Mouse (Mus musculus) olfactory bulb, adult 2 months (tissue): ENCODE data around the gene Pald1. TPM values are rescaled to one million over a fixed set of nuclear protein-coding genes. Genes with fewer than 3 reads are reported as not detected.

Source experiments
- H3K27ac ChIP-seq: fragments of 200-500 bp; 2 replicates; pipeline ENCODE4 v1.5.1; 2012; ENCODE audit warnings: low read depth, low read length; ENCODE audit not compliant: insufficient read depth
- H3K4me1 ChIP-seq: fragments of 200-500 bp; 2 replicates; pipeline ENCODE4 v1.6.1; 2012; ENCODE audit warnings: low read length; ENCODE audit not compliant: control insufficient read depth, insufficient read depth
- H3K4me3 ChIP-seq: fragments of 200-500 bp; 2 replicates; pipeline ENCODE4 v1.5.1; 2012; ENCODE audit warnings: mild to moderate bottlenecking, low read depth, low read length, moderate library complexity; ENCODE audit not compliant: insufficient read depth
- CTCF ChIP-seq: fragments of 200-500 bp; IDR thresholded peaks from 2 replicates; pipeline ENCODE4 v1.5.1; 2012; ENCODE audit warnings: low read depth, mild to moderate bottlenecking, low read length, moderate library complexity; ENCODE audit not compliant: insufficient read depth
- POLR2A ChIP-seq: fragments of 200-500 bp; IDR thresholded peaks from 2 replicates; pipeline ENCODE4 v1.6.1; 2012; ENCODE audit warnings: mild to moderate bottlenecking, low read depth, low read length, moderate library complexity; ENCODE audit not compliant: insufficient read depth
- WGBS: fragments of 180-500 bp; shearing (Covaris S2); methylation state at CpG from one replicate; pipeline ENCODE4 v1.1.7; 2018; 5-methylcytosine and 5-hydroxymethylcytosine counted together
- polyA plus RNA-seq: library from polyadenylated mRNA; stranded (reverse); fragments of >200 nt; gene quantifications from 2 replicates; pipeline ENCODE4 v1.2.4, GENCODE M21; 2012; ENCODE audit warnings: low replicate concordance; ENCODE audit not compliant: missing spikeins, insufficient read depth, insufficient read length

The Pald1 gene
- polyA plus RNA-seq, 1 experiment: not detected

DNA sequence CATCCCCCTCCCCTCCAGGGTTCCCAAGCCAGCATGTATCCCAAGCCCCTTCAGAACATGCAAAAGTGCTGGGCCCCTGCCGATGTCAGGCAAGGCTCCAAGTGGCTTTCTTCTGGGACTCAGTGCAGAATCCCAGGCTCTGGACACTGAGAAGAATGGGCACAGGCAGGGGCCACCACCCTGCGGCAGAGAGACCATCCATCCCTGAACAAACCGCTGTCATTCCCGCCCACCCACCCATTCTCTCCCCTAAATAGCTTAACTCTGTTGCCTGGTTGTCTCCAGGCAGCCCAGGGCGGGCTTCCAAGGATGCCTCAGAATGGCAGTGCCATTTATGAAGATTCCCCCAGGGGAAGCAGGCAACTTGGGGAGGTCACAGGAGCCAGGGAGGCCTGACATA lies 5.7 kb upstream of the Pald1 start:
- TF ChIP-seq POLR2A (no peak), CTCF (no peak)
- H3K4me3 ChIP-seq: no peak overlapping the region
- H3K4me1 ChIP-seq: no peaks in the 10 kb centered on the region; the same call in 1 of the 2 replicates
- WGBS: 58% methylated on average over 5 of the region's 5 CpGs
- no peak overlapping the region for H3K27ac ChIP-seq

DNA sequence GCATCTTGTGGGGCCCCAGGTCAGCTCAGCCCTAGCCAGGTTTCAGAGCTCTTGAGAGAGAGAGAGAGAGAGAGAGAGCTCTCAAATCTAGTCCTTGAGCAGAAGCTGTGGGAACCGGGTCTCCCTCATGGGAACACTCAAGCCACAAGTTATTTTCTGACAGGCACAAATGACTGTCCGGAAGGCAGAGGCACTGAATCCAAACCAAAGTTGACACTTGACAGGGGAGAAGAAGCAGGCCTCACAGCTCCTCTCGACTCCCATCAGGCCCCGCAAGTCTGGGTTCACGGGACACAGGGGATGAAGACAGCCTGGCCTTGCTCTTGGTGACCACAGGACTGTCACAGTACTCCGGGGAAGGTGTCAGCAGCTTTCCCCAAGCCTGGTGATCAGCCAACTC lies 3.0 kb upstream of the Pald1 start:
- Histone ChIP-seq H3K27ac (no peak overlapping the region), H3K4me1 (peaks cover 16% of the 10 kb centered on the region), H3K4me3 (no peak overlapping the region)
- WGBS: 87% methylated on average over 6 of the region's 6 CpGs
- TF ChIP-seq POLR2A (no peak), CTCF (no peak)

DNA sequence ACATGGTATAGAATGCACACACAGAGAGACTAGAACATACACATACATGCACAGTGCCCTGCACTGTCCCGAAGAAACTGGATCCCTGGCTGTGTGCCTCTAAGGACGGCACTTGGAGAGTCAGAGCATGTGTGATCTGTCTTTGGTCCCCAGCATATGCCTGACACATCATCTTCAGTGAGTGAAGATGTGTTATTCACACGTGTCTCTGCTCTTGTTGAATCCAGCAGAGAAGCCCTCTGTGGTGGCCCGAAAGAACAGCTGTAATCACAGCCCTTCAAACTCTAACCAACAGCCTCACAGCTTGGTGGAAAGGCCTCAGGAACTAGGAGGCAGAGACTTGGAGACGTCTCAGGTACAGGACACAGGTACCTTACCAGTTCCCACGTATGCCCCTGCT lies 1.8 kb upstream of the Pald1 start:
- Histone ChIP-seq H3K27ac (no peak overlapping the region), H3K4me1 (peaks cover 21% of the 10 kb centered on the region), H3K4me3 (no peak overlapping the region)
- TF ChIP-seq POLR2A: no peak
- TF ChIP-seq CTCF: no peak
- 82% methylated on average over 6 of the region's 6 CpGs for WGBS

DNA sequence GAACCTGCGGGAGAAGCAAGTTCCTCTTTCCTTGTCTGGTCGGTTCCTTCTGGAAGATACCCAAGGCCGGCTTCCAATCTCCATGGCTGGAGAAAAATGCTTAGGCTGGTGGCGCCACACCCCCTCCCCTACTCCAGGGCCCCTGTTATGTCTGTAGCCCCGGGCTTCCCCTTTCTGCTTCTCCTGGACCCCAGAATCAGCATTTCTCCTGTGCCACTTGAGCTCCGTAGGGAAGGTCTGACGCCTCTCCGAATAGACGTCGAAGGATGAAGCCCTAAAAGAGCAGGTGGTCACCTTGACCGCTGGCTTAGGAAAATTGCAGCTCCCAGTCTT lies 351 bp upstream of the Pald1 start:
- Histone ChIP-seq H3K4me3 (peak overlapping the region; percentile 57), H3K27ac (no peak overlapping the region), H3K4me1 (peaks cover 28% of the 10 kb centered on the region)
- no peak for TF ChIP-seq CTCF
- TF ChIP-seq POLR2A: no peak
- 12% methylated on average over 11 of the region's 11 CpGs for WGBS

DNA sequence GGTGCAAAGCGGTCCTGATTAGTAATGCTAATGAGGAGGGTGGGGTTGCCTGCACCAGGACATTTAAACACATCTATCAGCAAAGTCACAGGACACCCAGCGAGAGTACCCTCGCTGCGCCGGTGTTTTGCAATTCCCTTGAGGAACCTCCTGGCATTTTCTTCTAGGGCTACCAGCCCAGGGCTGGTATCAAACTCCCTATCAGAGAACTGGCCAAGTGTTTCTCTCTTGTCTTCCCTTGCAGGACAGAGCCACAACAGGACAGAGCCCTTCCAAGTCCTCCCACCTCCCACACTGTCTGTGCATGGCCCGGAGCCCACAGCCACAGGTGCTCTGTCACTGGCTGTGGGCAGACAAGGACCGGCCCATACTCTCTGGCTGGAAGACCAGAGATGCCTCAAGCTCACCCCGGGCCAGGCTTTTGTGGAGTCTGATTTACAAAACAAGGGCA lies 1.0 kb downstream of the Pald1 start:
- TF ChIP-seq POLR2A (no peak), CTCF (no peak)
- WGBS: 22% methylated on average over 8 of the region's 8 CpGs
- Histone ChIP-seq H3K27ac (no peak overlapping the region), H3K4me1 (peaks cover 29% of the 10 kb centered on the region), H3K4me3 (peak overlapping the region; percentile 57)

DNA sequence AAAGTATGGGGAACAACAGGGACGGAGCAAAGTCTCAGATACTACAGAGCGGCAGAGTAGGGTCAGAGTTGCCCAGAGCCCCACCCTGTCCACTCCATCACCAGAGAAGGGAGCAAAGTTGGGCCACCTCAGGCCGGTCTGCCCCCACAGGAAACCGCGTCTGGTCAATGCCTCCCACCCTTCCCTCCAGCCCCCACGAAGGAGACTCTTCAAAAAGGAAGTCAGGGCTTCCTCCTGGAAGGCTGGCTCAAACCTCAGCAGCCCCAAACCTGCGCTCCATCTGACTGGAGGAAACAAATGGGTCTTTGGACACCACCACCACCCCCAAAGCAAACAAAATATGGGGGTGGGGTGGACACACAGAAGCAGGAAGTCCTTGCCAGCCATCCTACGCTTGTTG lies 1.5 kb downstream of the Pald1 start:
- WGBS: 53% methylated on average over 8 of the region's 8 CpGs
- H3K4me1 ChIP-seq: peaks cover 29% of the 10 kb centered on the region
- peak overlapping the region; percentile 4; the same call in 1 of the 2 replicates for H3K4me3 ChIP-seq
- TF ChIP-seq POLR2A: no peak
- no peak for TF ChIP-seq CTCF
- no peak overlapping the region for H3K27ac ChIP-seq

DNA sequence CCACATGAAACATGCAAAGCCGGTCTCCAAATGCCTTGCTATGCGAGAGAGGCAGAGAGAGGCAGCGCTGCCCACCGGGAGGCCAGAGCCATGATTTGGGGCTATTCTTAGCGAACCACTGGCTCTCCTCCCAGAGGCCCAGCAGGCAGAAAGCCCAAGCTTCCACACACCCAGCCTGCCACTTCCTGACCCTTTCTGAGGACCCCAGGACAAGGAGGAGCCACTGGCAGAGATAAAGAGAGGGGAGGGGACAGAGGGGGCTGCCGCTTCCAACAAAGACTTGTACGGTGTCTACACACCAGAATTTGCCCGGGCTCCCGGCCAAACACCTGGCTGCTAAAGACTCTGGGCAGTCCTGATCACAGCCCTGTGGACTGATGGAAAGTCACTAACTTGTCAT lies 3.1 kb downstream of the Pald1 start:
- H3K4me1 ChIP-seq: peaks cover 33% of the 10 kb centered on the region
- no peak overlapping the region for H3K4me3 ChIP-seq
- WGBS: 57% methylated on average over 9 of the region's 9 CpGs
- TF ChIP-seq CTCF: no peak
- no peak for TF ChIP-seq POLR2A
- H3K27ac ChIP-seq: peak overlapping the region; percentile 36

DNA sequence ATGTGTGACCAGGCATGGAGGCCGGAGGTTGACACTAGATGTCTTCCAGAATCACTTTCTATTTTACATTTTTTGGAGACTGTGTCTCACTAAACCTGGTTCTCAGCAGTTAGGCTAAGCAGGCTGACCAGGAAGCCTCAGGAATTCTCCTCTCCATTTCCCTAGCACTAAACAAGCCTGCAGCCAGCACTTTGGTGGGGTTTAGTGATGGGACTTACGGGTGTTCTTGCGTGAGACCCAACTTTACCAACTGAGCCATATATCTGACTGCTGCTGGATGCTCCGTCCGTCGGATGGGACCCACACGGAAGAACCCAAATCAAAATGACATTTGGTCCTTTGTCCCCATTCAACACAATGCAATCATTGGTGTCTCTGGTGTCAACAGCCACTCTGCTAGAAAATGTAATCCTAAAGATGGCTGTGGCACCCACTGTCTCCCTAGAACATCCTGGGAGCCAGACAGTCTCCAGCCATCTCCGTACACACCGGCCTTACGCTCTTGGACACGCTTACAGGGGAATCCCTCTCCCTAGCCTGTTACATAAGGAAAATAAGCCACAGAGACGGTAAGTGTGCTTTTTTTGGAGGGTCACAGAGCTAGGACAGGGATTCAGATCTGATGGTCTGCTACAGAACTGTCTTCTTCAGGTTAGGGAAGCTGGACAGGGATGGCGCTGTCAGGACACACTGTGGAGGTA lies 3.8 kb downstream of the Pald1 start:
- peak overlapping the region; percentile 36; the same call in 1 of the 2 replicates for H3K27ac ChIP-seq
- 86% methylated on average over 13 of the region's 13 CpGs for WGBS

DNA sequence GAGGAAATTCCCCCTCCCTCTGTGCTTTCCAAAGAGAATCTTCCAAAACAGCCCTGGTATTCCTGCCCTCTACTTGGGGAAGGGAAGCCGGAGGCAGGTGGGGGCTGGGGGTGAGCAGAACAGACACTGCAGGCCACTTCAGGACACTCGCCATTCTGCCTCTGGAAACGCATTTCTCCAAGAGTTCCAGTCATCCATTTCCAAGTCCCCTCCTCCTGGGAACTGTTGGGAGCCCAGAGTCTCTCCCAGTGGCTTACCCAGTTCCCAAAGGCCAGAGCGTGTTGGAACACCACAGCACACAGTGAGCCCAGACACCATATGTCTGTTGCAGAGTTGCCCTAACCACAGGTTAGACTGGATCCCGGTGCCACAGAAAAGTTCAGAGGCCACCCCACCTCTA lies 4.6 kb downstream of the Pald1 start:
- Histone ChIP-seq H3K4me1 (peaks cover 37% of the 10 kb centered on the region), H3K4me3 (no peak overlapping the region), H3K27ac (no peak overlapping the region)
- TF ChIP-seq CTCF (no peak), POLR2A (no peak)
- 84% methylated on average over 5 of the region's 5 CpGs for WGBS

More for the DNA sequence above, 3.8 kb downstream of the Pald1 start:
- H3K4me3 ChIP-seq: no peak overlapping the region
- peaks cover 35% of the 10 kb centered on the region for H3K4me1 ChIP-seq
- TF ChIP-seq POLR2A (no peak), CTCF (no peak)
